Mouse (Mus musculus) midbrain, embryonic 15.5 days (tissue): ENCODE results near the gene Stx17. TPM values are rescaled to one million over a fixed set of nuclear protein-coding genes. Genes with fewer than 3 reads are reported as not detected.
A peak's percentile ranks its signal among the peaks of the same experiment; 100 is the strongest.

Source experiments
- ATAC-seq: fragments of 200-750 bp; cut with Nextera tagmentation; replicated peaks from 2 replicates; pipeline ENCODE4 v1.8.0; 2017; ENCODE audit warnings: moderate TSS enrichment
- H3K27ac ChIP-seq: fragments of 300-500 bp; sonication (generic); 2 replicates; pipeline ENCODE4 v1.5.1; 2015; ENCODE audit warnings: mild to moderate bottlenecking, inconsistent platforms
- H3K27me3 ChIP-seq: fragments of 300-500 bp; sonication (generic); replicated peaks from 2 replicates; pipeline ENCODE4 v1.6.1; 2015; ENCODE audit warnings: inconsistent platforms
- H3K36me3 ChIP-seq: fragments of 300-500 bp; sonication (generic); replicated peaks from 2 replicates; pipeline ENCODE4 v1.6.1; 2015; ENCODE audit warnings: inconsistent platforms
- H3K4me1 ChIP-seq: fragments of 300-500 bp; sonication (generic); 2 replicates; pipeline ENCODE4 v1.6.1; 2015; ENCODE audit warnings: inconsistent platforms
- H3K4me2 ChIP-seq: fragments of 300-500 bp; sonication (generic); 2 replicates; pipeline ENCODE4 v1.6.1; 2015; ENCODE audit warnings: inconsistent platforms, mild to moderate bottlenecking, moderate library complexity
- H3K4me3 ChIP-seq: fragments of 300-500 bp; sonication (generic); 2 replicates; pipeline ENCODE4 v1.5.1; 2015; ENCODE audit warnings: mild to moderate bottlenecking, inconsistent platforms
- H3K9ac ChIP-seq: fragments of 300-500 bp; sonication (generic); 2 replicates; pipeline ENCODE4 v1.6.1; 2015; ENCODE audit warnings: mild to moderate bottlenecking, inconsistent platforms
- H3K9me3 ChIP-seq: fragments of 300-500 bp; sonication (generic); 2 replicates; pipeline ENCODE4 v1.6.1; 2016; ENCODE audit warnings: inconsistent platforms
- WGBS: fragments of 180-500 bp; shearing (Covaris S2); methylation state at CpG from one replicate; pipeline ENCODE4 v1.1.7; 2015; ENCODE audit warnings: mixed read lengths; 5-methylcytosine and 5-hydroxymethylcytosine counted together
- polyA plus RNA-seq: library from polyadenylated mRNA; unstranded; fragments of >200 nt; fragmentation: Nextera tagmentation; extraction: Ambion mirVana; gene quantifications from 2 replicates; pipeline ENCODE4 v1.2.1, GENCODE M21; 2015

Gene Stx17
- polyA plus RNA-seq, 1 experiment from 2014 or later = 23.0 TPM

DNA sequence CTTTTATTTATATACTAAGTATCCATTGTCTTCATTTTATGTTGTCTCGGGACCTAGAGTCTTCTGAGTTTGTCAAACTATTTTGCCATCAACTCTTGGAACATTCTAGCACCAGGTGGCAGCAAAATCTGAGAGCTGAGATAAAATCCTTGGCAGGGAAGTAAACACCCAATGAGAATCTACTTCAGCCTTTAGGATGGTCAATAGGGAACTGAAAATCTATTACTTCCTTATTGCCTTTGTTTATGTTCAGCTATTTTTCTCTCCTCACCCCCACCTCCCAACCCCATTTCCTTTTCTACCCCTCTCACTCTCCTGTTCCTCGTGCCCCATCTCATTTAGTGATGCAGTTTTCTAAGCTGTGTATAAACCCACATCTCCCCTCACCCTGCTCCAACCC is 16.1 kb upstream of the Stx17 start:
- Histone ChIP-seq H3K4me1 (no peaks in the 10 kb centered on the region), H3K4me2 (no peak overlapping the region), H3K4me3 (no peak overlapping the region), H3K27me3 (no peaks in the 10 kb centered on the region), H3K9ac (no peak overlapping the region), H3K36me3 (no peaks in the 10 kb centered on the region), H3K27ac (no peak overlapping the region), H3K9me3 (no peaks in the 10 kb centered on the region)
- ATAC-seq = no peak
- WGBS = 75% methylated on average over 2 of the region's 2 CpGs

DNA sequence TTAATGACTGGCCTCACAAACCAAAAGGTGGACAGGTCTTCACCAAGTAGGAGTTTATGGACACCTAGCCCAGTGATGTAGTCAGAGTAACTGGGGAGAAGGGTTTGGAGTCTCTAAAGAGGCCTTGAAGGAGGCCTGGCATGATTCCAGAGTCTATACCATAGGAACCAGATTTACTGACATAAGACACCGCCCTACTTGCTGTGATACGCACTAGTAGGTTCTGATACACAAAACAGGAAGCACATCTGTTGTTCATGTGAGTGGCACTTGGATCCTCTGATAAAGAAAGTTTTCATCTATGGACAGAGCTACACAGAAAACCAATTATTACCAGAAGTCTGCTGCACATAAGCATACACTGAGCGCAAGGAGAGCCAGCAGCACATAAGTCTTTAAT is 14.4 kb upstream of the Stx17 start:
- no peaks in the 10 kb centered on the region for H3K9me3 ChIP-seq
- no peaks in the 10 kb centered on the region for H3K36me3 ChIP-seq
- H3K4me2 ChIP-seq = no peak overlapping the region
- 82% methylated on average over 3 of the region's 3 CpGs for WGBS
- H3K27me3 ChIP-seq = no peaks in the 10 kb centered on the region
- no peaks in the 10 kb centered on the region for H3K4me1 ChIP-seq
- H3K27ac ChIP-seq = no peak overlapping the region
- H3K4me3 ChIP-seq = no peak overlapping the region
- no peak overlapping the region for H3K9ac ChIP-seq
- no peak for ATAC-seq

DNA sequence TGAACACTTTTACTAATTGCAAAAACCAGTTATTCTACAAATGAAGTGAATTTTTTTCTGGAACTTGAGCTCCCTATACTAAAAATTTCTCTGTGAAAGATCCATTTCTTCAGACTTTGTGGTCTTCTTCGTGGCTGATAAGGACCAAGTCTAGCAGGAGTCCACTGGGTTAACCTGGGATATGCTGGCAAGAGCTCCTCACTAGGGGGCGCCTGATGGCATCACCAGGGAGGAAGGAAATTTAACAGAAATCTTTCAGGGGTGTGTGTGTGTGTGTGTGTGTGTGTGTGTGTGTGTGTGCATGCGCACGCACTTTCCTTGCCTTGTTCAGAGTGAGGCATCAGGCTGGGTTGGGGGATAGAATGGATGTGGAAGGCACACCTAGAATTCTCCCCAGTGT is 8.5 kb upstream of the Stx17 start:
- Histone ChIP-seq H3K9me3 (no peaks in the 10 kb centered on the region), H3K27me3 (no peaks in the 10 kb centered on the region), H3K36me3 (no peaks in the 10 kb centered on the region), H3K4me3 (no peak overlapping the region), H3K4me1 (0 out of 2 replicates have a peak, but pooled peaks cover 3% of the 10 kb centered on the region), H3K4me2 (no peak overlapping the region), H3K9ac (no peak overlapping the region), H3K27ac (no peak overlapping the region)
- ATAC-seq = no peak
- WGBS = 68% methylated on average over 4 of the region's 4 CpGs

GRCm38 (mm10) chr4:48124416-48124772 is 321 bp upstream of the Stx17 start:
- peak overlapping the region; percentile 79 for H3K4me2 ChIP-seq
- no peaks in the 10 kb centered on the region for H3K36me3 ChIP-seq
- H3K27ac ChIP-seq = no peak overlapping the region
- peaks cover 6% of the 10 kb centered on the region for H3K4me1 ChIP-seq
- peak; percentile 92 for ATAC-seq
- no peaks in the 10 kb centered on the region for H3K9me3 ChIP-seq
- no peak overlapping the region for H3K9ac ChIP-seq
- no peaks in the 10 kb centered on the region for H3K27me3 ChIP-seq
- H3K4me3 ChIP-seq = peak overlapping the region; percentile 80
- WGBS = 5% methylated on average over 9 of the region's 9 CpGs

DNA sequence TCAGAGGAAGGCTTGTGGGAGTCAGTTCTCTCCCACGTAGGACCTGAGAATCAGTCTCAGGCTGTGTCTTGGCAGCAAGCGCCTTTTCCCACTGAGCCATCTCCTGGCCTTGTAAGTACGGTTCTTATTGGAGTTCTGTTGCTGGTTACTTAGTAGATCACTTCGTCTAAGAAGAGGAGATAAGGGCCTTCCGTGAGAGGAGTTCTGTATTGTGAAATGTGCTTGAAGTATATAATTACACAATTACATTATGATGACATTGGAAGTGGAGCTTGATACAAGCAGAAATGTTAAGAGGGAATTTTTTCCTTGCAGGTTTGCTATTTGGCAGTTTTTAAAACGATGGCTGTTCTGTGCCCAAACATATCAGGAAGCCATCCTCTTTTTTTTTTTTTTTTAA is 5.6 kb downstream of the Stx17 start:
- Histone ChIP-seq H3K27ac (no peak overlapping the region), H3K36me3 (0 out of 2 replicates have a peak, but pooled peaks cover 1% of the 10 kb centered on the region), H3K9me3 (no peaks in the 10 kb centered on the region), H3K4me3 (no peak overlapping the region), H3K27me3 (no peaks in the 10 kb centered on the region), H3K4me2 (no peak overlapping the region), H3K4me1 (peaks cover 3% of the 10 kb centered on the region), H3K9ac (no peak overlapping the region)
- no peak for ATAC-seq
- WGBS = 92% methylated on average over 6 of the region's 6 CpGs

- Histone ChIP-seq H3K4me2 (no peak overlapping the region), H3K4me3 (no peak overlapping the region), H3K9ac (no peak overlapping the region), H3K9me3 (no peaks in the 10 kb centered on the region), H3K4me1 (no peaks in the 10 kb centered on the region), H3K36me3 (0 out of 2 replicates have a peak, but pooled peaks cover 3% of the 10 kb centered on the region), H3K27me3 (no peaks in the 10 kb centered on the region), H3K27ac (no peak overlapping the region)
- ATAC-seq = no peak
- 96% methylated on average over 9 of the region's 9 CpGs for WGBS
Observed at GRCm38 (mm10) chr4:48131606-48132005, 6.9 kb downstream of the Stx17 start.

DNA sequence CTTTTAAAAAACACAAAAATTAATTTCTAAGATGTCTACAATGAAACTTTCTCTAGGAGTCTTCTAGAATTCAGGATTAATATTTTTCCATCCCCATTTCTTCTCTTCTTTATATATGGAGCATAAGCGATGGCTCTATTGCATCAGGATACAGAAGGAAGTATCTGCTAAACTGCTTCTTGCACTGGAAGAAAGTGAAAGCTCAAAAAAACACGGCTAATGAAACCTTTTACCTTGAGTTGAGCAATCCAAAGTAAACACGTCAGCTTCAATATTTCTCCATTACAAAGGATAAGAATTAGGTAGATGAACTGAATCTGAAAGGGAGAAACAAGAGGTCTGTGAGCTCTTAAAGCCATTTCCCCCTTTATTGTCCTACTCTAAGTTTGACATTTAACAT is 8.0 kb downstream of the Stx17 start:
- no peaks in the 10 kb centered on the region for H3K4me1 ChIP-seq
- H3K27ac ChIP-seq = no peak overlapping the region
- no peaks in the 10 kb centered on the region for H3K9me3 ChIP-seq
- 86% methylated on average over 3 of the region's 3 CpGs for WGBS
- H3K36me3 ChIP-seq = 0 out of 2 replicates have a peak, but pooled peaks cover 3% of the 10 kb centered on the region
- no peak overlapping the region for H3K9ac ChIP-seq
- ATAC-seq = no peak
- no peak overlapping the region for H3K4me3 ChIP-seq
- H3K27me3 ChIP-seq = no peaks in the 10 kb centered on the region
- no peak overlapping the region for H3K4me2 ChIP-seq

DNA sequence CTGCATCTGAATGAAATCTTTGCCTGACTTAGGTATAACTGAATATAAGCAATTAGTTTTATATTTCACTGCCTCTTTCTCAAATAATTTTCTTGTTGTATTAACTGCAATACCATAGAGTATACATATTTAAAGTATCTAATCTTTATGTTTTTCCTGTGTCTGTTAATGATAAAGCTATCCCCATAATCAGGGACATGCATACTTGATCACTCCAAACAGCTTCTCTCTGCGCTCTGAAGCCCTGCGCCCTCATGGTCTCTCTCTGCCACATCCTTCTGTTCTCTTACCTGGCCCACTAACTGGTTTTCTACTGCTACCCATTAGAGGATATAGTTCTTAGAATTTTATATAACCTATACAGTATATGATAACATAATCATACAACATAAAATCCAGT is 24.8 kb downstream of the Stx17 start:
- ATAC-seq = no peak
- H3K4me3 ChIP-seq = no peak overlapping the region
- WGBS = 89% methylated on average over 2 of the region's 2 CpGs

GRCm38 (mm10) chr4:48153229-48153628 is 28.5 kb downstream of the Stx17 start:
- Histone ChIP-seq H3K36me3 (no peaks in the 10 kb centered on the region), H3K9ac (no peak overlapping the region), H3K4me1 (no peaks in the 10 kb centered on the region), H3K9me3 (no peaks in the 10 kb centered on the region), H3K4me3 (no peak overlapping the region), H3K27ac (no peak overlapping the region), H3K4me2 (no peak overlapping the region), H3K27me3 (no peaks in the 10 kb centered on the region)
- WGBS = 87% methylated on average over 5 of the region's 5 CpGs
- no peak for ATAC-seq

More for the DNA sequence above, 24.8 kb downstream of the Stx17 start:
- H3K27me3 ChIP-seq = no peaks in the 10 kb centered on the region
- no peaks in the 10 kb centered on the region for H3K36me3 ChIP-seq
- no peaks in the 10 kb centered on the region for H3K4me1 ChIP-seq
- no peak overlapping the region for H3K4me2 ChIP-seq
- no peak overlapping the region for H3K9ac ChIP-seq
- no peaks in the 10 kb centered on the region for H3K9me3 ChIP-seq
- H3K27ac ChIP-seq = no peak overlapping the region

GRCm38 (mm10) chr4:48155864-48156263 is 31.1 kb downstream of the Stx17 start:
- no peak overlapping the region for H3K9ac ChIP-seq
- no peak overlapping the region for H3K27ac ChIP-seq
- H3K4me2 ChIP-seq = no peak overlapping the region
- no peak for ATAC-seq
- no peaks in the 10 kb centered on the region for H3K4me1 ChIP-seq
- H3K9me3 ChIP-seq = no peaks in the 10 kb centered on the region
- H3K4me3 ChIP-seq = no peak overlapping the region
- H3K36me3 ChIP-seq = no peaks in the 10 kb centered on the region
- H3K27me3 ChIP-seq = no peaks in the 10 kb centered on the region
- WGBS = 55% methylated on average over 1 of the region's 1 CpGs

DNA sequence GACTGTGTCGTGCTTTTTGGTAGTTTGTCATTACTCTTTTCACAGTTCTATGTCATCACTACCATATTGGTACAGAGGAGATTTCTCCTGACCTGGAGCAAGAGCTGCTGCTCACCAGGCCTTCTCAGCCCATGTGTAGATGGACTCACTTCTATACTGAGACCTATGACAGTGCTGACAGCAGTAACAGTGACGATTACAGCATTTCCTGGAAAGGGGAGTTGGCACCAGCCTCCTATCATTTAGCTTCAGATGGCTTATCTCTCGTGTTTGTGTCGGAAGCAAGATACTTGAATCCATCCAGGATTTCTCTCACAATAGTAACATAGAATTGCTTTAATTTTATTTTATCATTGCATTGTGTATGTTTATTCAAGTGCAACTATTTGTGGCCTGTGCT is 35.7 kb downstream of the Stx17 start:
- Histone ChIP-seq H3K4me1 (no peaks in the 10 kb centered on the region), H3K27me3 (no peaks in the 10 kb centered on the region), H3K9ac (no peak overlapping the region), H3K27ac (no peak overlapping the region), H3K4me3 (no peak overlapping the region), H3K4me2 (no peak overlapping the region), H3K9me3 (no peaks in the 10 kb centered on the region), H3K36me3 (no peaks in the 10 kb centered on the region)
- ATAC-seq = no peak
- WGBS = 89% methylated on average over 4 of the region's 4 CpGs

DNA sequence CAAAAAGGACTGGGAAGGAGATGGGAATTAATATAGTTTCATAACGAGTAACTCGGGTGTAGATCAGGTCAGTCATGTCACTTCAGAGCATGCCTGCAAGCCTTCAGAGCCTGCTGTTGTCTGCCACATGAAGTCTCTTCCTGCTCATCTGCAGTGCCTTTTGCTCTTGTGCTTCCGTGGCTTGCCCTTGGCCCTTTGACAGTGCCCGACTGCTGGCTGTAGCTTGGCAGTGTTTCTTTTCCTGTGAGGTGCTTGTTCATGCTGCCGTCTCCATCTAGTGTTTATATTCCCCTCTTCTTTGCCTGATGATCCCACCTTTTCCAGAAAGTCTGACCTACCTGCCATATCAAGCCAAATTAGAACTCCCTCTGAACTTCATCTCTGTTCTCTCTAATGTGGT is 39.1 kb downstream of the Stx17 start:
- Histone ChIP-seq H3K27me3 (no peaks in the 10 kb centered on the region), H3K4me2 (no peak overlapping the region), H3K9me3 (no peaks in the 10 kb centered on the region), H3K4me1 (no peaks in the 10 kb centered on the region), H3K4me3 (no peak overlapping the region), H3K36me3 (no peaks in the 10 kb centered on the region), H3K9ac (no peak overlapping the region), H3K27ac (no peak overlapping the region)
- WGBS = 82% methylated on average over 5 of the region's 5 CpGs
- no peak for ATAC-seq

- no peaks in the 10 kb centered on the region for H3K27me3 ChIP-seq
- no peak for ATAC-seq
- WGBS = 93% methylated on average over 3 of the region's 3 CpGs
Observed at GRCm38 (mm10) chr4:48175666-48176065, 51.0 kb downstream of the Stx17 start.

More at GRCm38 (mm10) chr4:48175666-48176065, 51.0 kb downstream of the Stx17 start:
- H3K36me3 ChIP-seq = no peaks in the 10 kb centered on the region
- no peaks in the 10 kb centered on the region for H3K9me3 ChIP-seq
- no peaks in the 10 kb centered on the region for H3K4me1 ChIP-seq
- no peak overlapping the region for H3K4me3 ChIP-seq
- no peak overlapping the region for H3K4me2 ChIP-seq
- no peak overlapping the region for H3K9ac ChIP-seq
- H3K27ac ChIP-seq = no peak overlapping the region
